Mouse (Mus musculus): ENCODE data around the gene Mrpl30.

DNA sequence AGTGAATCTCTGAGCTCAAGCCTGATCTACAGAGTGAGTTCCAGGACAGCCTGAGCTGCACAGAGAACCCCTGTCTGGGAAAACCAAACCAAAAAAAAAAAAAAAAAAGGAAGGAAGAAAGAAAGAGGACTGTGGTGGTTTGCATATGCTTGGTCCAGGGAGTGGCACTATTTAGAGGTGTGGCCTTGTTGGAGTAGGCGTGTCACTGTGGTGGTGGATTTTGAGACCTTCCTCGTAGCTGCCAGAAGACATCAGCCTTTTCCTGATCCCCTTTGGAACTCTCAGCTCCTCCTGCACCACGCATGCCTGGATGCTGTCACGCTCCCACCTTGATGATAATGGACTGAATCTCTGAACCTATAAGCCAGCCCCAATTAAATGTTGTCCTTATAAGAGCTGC, 6.9 kb upstream of the Mrpl30 start:
- TF ChIP-seq CTCF (IDR thresholded peaks at IDR 0.05; ENCODE audit: low read depth) (no peak), EP300 (IDR thresholded peaks at IDR 0.05; ENCODE audit: low read depth) (no peak)
